Mouse (Mus musculus) lung, postnatal 0 days (tissue): ENCODE data around the gene Mrps14. TPM values are rescaled to one million over a fixed set of nuclear protein-coding genes. Genes with fewer than 3 reads are reported as not detected.

Source experiments
- ATAC-seq: fragments of 200-750 bp; cut with Nextera tagmentation; 2 replicates; pipeline ENCODE4 v1.8.0; 2017; ENCODE audit warnings: moderate library complexity
- DNase-seq: peaks from one replicate; pipeline ENCODE4 v3.0.0-alpha.2; 2016; ENCODE audit warnings: low spot score
- H3K27ac ChIP-seq: fragments of 300-500 bp; sonication (generic); 2 replicates; pipeline ENCODE4 v1.5.1; 2014; ENCODE audit warnings: antibody characterized with exemption, mild to moderate bottlenecking, low read length, mixed read lengths
- H3K27me3 ChIP-seq: fragments of 300-500 bp; sonication (generic); replicated peaks from 2 replicates; pipeline ENCODE4 v1.6.1; 2014; ENCODE audit warnings: low read length, mixed read lengths; ENCODE audit not compliant: insufficient read depth
- H3K36me3 ChIP-seq: fragments of 300-500 bp; sonication (generic); 2 replicates; pipeline ENCODE4 v1.6.1; 2014; ENCODE audit warnings: low read length, mixed read lengths; ENCODE audit not compliant: insufficient read depth
- H3K4me1 ChIP-seq: fragments of 300-500 bp; sonication (generic); 2 replicates; pipeline ENCODE4 v1.6.1; 2014; ENCODE audit warnings: antibody characterized with exemption, low read depth, low read length, mixed read lengths; ENCODE audit not compliant: insufficient read depth
- H3K4me2 ChIP-seq: fragments of 300-500 bp; sonication (generic); replicated peaks from 2 replicates; pipeline ENCODE4 v1.6.1; 2014; ENCODE audit warnings: low read depth, mild to moderate bottlenecking, low read length, moderate library complexity, mixed read lengths
- H3K4me3 ChIP-seq: fragments of 300-500 bp; sonication (generic); 2 replicates; pipeline ENCODE4 v1.5.1; 2014; ENCODE audit warnings: low read depth, low read length
- H3K9ac ChIP-seq: fragments of 300-500 bp; sonication (generic); replicated peaks from 2 replicates; pipeline ENCODE4 v1.6.1; 2014; ENCODE audit warnings: low read depth, mild to moderate bottlenecking
- H3K9me3 ChIP-seq: fragments of 300-500 bp; sonication (generic); 2 replicates; pipeline ENCODE4 v1.6.1; 2016; ENCODE audit warnings: low read length, mixed read lengths
- CTCF ChIP-seq: IDR thresholded peaks from 2 replicates; pipeline ENCODE4 v1.5.1; 2016; ENCODE audit warnings: antibody characterized with exemption, mild to moderate bottlenecking
- EP300 ChIP-seq: IDR thresholded peaks from 2 replicates; pipeline ENCODE4 v1.6.1; 2016; ENCODE audit warnings: antibody characterized with exemption, mild to moderate bottlenecking, control low read depth
- WGBS: fragments of 180-500 bp; shearing (Covaris S2); extraction: QIAGEN DNeasy Blood & Tissue Kit; methylation state at CpG from one replicate; pipeline ENCODE4 v1.1.7; 2014; 5-methylcytosine and 5-hydroxymethylcytosine counted together
- polyA plus RNA-seq: library from polyadenylated mRNA; unstranded; fragments of >200 nt; fragmentation: Nextera tagmentation; extraction: Ambion mirVana; gene quantifications from 2 replicates; pipeline ENCODE4 v1.2.1, GENCODE M21; 2015

Mrps14 gene
- polyA plus RNA-seq, 1 experiment from 2014 or later, result 180 TPM

- H3K9ac ChIP-seq, result no peak overlapping the region
- no peaks in the 10 kb centered on the region for H3K9me3 ChIP-seq
- DNase-seq (peak; percentile 35), ATAC-seq (peak; percentile 53)
- H3K4me1 ChIP-seq, result no peaks in the 10 kb centered on the region
- 47% methylated on average over 3 of the region's 3 CpGs for WGBS
- TF ChIP-seq EP300 (peak; percentile 57), CTCF (no peak)
- H3K4me3 ChIP-seq, result no peak overlapping the region; the same call in 1 of the 2 replicates
- peak overlapping the region; percentile 30; the same call in 1 of the 2 replicates for H3K4me2 ChIP-seq
- peak overlapping the region; percentile 29; the same call in 1 of the 2 replicates for H3K27ac ChIP-seq
- H3K27me3 ChIP-seq, result no peaks in the 10 kb centered on the region
- no peaks in the 10 kb centered on the region; the same call in 1 of the 2 replicates for H3K36me3 ChIP-seq
Observed at GRCm38 (mm10) chr1:160249786-160250185, 54.8 kb downstream of the Mrps14 start.

GRCm38 (mm10) chr1:160250782-160251181 lies 55.8 kb downstream of the Mrps14 start:
- H3K4me3 ChIP-seq, result peak overlapping the region; percentile 1
- H3K27ac ChIP-seq, result peak overlapping the region; percentile 29
- 0 out of 2 replicates have a peak, but pooled peaks have one; percentile 17 for ATAC-seq

GRCm38 (mm10) chr1:160251388-160252007 lies 56.5 kb downstream of the Mrps14 start:
- Histone ChIP-seq H3K9ac (no peak overlapping the region), H3K4me2 (peak overlapping the region; percentile 30), H3K4me1 (no peaks in the 10 kb centered on the region), H3K27me3 (no peaks in the 10 kb centered on the region), H3K9me3 (no peaks in the 10 kb centered on the region), H3K4me3 (peak overlapping the region; percentile 1; the same call in 1 of the 2 replicates), H3K27ac (peak overlapping the region; percentile 51), H3K36me3 (no peaks in the 10 kb centered on the region; the same call in 1 of the 2 replicates)
- TF ChIP-seq CTCF, result no peak
- TF ChIP-seq EP300, result peak; percentile 63; the same call in 1 of the 2 replicates
- ATAC-seq, result peak; percentile 78
- 45% methylated on average over 5 of the region's 5 CpGs for WGBS
- peak; percentile 86 for DNase-seq

More at GRCm38 (mm10) chr1:160250782-160251181, 55.8 kb downstream of the Mrps14 start:
- Histone ChIP-seq H3K4me2 (peak overlapping the region; percentile 30), H3K9me3 (no peaks in the 10 kb centered on the region), H3K9ac (peak overlapping the region; percentile 6; the same call in 1 of the 2 replicates), H3K27me3 (no peaks in the 10 kb centered on the region), H3K36me3 (no peaks in the 10 kb centered on the region; the same call in 1 of the 2 replicates), H3K4me1 (no peaks in the 10 kb centered on the region)
- TF ChIP-seq CTCF, result no peak
- TF ChIP-seq EP300, result no peak
- 31% methylated on average over 4 of the region's 4 CpGs for WGBS
- peak; percentile 6 for DNase-seq

Other genes with a start within 250 kb of the Mrps14 start
- gene 4930523C07Rik, start 150.8 kb upstream of the Mrps14 start, polyA plus RNA-seq, result 111 and 115 TPM in 2 replicates
- 1.6 and 2.1 TPM in 2 replicates for gene Tnn, start 41.6 kb upstream of the Mrps14 start, polyA plus RNA-seq
- gene Cacybp, start 17.7 kb downstream of the Mrps14 start, polyA plus RNA-seq, result 82.5 and 102 TPM in 2 replicates